Mouse (Mus musculus): ENCODE results near the gene Kat6b. TPM values are rescaled to one million over a fixed set of nuclear protein-coding genes. Genes with fewer than 3 reads are reported as not detected.
A peak's percentile ranks its signal among the peaks of the same experiment; 100 is the strongest.

Kat6b gene
- polyA plus RNA-seq, 1 experiment from 2014 or later, result 7.2 TPM

DNA sequence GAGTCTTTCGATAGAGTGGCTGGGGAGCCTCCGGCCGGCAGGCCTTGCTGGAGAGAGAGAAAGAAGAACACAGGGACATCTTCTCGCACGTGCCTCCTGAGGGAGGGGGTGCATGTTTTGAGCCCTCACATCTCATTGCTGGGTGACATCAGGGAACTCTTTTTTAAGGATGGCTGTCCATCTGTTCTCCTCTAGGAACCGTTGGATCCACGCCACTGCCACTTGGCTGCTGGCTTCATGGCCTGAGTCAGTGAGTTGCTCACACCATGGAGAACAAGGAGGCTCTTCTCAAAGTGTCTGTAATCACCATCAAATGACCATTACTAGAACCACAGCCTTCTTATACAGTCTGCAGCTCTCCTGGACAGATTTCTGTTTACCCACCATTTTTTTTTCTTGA, 108.4 kb downstream of the Kat6b start:
- Histone ChIP-seq H3K4me2 (ENCODE audit: low read length) (no peak overlapping the region), H3K4me1 (replicated peaks; ENCODE audit: insufficient read depth, low read length) (peaks cover 25% of the 10 kb centered on the region), H3K27me3 (ENCODE audit: insufficient read depth, low read length) (no peaks in the 10 kb centered on the region), H3K36me3 (ENCODE audit: insufficient read depth, low read length) (no peaks in the 10 kb centered on the region), H3K27ac (no peak overlapping the region), H3K9me3 (replicated peaks; ENCODE audit: low read length) (no peaks in the 10 kb centered on the region), H3K9ac (ENCODE audit: low read depth, low read length) (no peak overlapping the region), H3K4me3 (replicated peaks; ENCODE audit: low read depth, low read length) (no peak overlapping the region)
- WGBS, result 89% methylated on average over 7 of the region's 7 CpGs
- ATAC-seq (replicated peaks; ENCODE audit: low FRiP score, low read depth) (no peak), DNase-seq (ENCODE audit: low spot score) (no peak)
- TF ChIP-seq CTCF (IDR thresholded peaks at IDR 0.05; ENCODE audit: low read depth), result no peak

DNA sequence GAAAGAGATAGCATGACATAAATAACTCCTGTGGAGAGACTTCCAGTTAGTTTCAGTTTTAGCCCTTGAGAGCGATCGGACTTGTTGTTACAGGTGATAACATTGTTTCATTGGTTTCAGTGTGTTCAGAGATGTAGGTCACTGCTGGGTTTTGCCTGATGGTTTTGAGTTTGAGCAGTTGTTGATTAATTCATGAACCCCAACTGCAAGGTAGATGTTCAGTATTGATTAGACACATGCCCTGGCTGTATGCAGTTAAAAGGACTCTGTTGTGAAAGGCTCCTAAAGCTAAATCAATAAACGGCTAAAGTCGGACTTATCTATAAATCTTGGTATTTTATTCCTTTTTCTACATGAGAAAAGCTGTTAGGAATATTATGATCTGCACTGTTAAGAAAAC, 109.0 kb downstream of the Kat6b start:
- no peak overlapping the region for H3K27ac ChIP-seq
- H3K4me1 ChIP-seq (replicated peaks; ENCODE audit: insufficient read depth, low read length), result peaks cover 20% of the 10 kb centered on the region
- no peak overlapping the region for H3K4me2 ChIP-seq (ENCODE audit: low read length)
- H3K36me3 ChIP-seq (ENCODE audit: insufficient read depth, low read length), result no peaks in the 10 kb centered on the region
- no peak for ATAC-seq (replicated peaks; ENCODE audit: low FRiP score, low read depth)
- 79% methylated on average over 4 of the region's 4 CpGs for WGBS
- TF ChIP-seq CTCF (IDR thresholded peaks at IDR 0.05; ENCODE audit: low read depth), result no peak
- H3K9me3 ChIP-seq (replicated peaks; ENCODE audit: low read length), result no peaks in the 10 kb centered on the region
- no peaks in the 10 kb centered on the region for H3K27me3 ChIP-seq (ENCODE audit: insufficient read depth, low read length)
- no peak overlapping the region for H3K9ac ChIP-seq (ENCODE audit: low read depth, low read length)
- no peak overlapping the region for H3K4me3 ChIP-seq (replicated peaks; ENCODE audit: low read depth, low read length)
- DNase-seq (ENCODE audit: low spot score), result no peak

DNA sequence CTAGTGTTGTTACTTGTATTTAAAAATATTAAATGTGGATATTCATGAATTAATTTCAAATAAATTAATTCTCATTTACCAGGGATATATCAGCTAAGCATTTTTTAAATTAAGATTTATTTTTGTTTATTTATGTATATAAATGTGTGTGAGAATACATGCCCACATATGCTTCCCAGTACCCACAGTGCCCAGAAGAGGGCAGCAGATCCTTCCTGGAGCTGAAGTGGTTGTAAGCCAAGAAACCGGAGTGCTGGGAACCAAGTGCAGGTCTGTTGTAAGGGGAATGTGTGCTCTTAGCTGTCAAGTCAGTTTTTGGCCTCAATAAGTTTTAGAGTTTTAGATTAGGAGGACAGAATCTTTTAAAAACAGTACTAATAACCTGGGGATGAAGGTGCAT, 110.9 kb downstream of the Kat6b start:
- no peaks in the 10 kb centered on the region for H3K27me3 ChIP-seq (ENCODE audit: insufficient read depth, low read length)
- no peak for DNase-seq (ENCODE audit: low spot score)
- 97% methylated on average over 1 of the region's 1 CpGs for WGBS
- H3K4me2 ChIP-seq (ENCODE audit: low read length), result no peak overlapping the region
- peaks cover 5% of the 10 kb centered on the region; the same call in 1 of the 2 replicates for H3K4me1 ChIP-seq (replicated peaks; ENCODE audit: insufficient read depth, low read length)
- H3K9me3 ChIP-seq (replicated peaks; ENCODE audit: low read length), result no peaks in the 10 kb centered on the region
- peak; percentile 42; the same call in 1 of the 2 replicates for TF ChIP-seq CTCF (IDR thresholded peaks at IDR 0.05; ENCODE audit: low read depth)
- no peak overlapping the region for H3K4me3 ChIP-seq (replicated peaks; ENCODE audit: low read depth, low read length)
- no peak for ATAC-seq (replicated peaks; ENCODE audit: low FRiP score, low read depth)
- no peak overlapping the region for H3K9ac ChIP-seq (ENCODE audit: low read depth, low read length)
- H3K36me3 ChIP-seq (ENCODE audit: insufficient read depth, low read length), result no peaks in the 10 kb centered on the region
- H3K27ac ChIP-seq, result no peak overlapping the region

DNA sequence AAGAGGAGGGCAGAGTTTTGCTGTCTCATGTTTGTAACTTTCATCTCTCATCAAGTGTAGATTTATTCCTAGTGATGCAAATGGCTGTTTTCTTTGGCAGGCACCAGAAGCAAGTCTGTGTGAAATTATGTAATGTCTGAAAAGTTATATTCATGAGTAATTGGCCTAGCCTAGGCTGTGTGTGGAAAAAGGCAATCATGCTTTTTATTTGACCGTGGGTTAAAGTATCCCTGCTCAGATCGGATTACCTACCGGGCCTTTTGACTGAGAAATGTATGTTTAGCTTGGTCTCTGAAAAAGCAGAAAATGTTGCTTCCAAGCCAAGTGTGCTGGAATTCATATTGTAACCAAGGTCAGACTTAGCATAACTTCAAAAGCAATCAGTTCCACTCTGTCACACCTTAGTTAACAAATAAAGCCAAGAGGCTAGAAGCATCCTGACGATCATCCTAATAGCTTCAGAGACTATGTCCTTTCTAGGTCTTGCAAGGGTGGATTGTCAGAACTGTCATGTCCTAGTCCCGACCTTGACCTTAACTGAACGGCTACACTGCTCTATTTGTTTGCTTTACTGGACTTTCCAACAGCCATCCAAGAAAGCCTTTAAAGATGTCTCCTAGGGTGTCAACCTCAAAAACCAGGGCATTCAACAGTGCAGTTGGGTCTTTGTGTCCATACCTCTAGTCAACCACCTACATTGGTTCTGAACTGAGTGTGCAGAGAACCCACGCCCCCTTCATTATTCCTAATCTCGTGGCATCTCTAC, 111.9 kb downstream of the Kat6b start:
- no peak overlapping the region for H3K4me3 ChIP-seq (replicated peaks; ENCODE audit: low read depth, low read length)
- no peak for TF ChIP-seq CTCF (IDR thresholded peaks at IDR 0.05; ENCODE audit: low read depth)
- H3K36me3 ChIP-seq (ENCODE audit: insufficient read depth, low read length), result no peaks in the 10 kb centered on the region
- peak overlapping the region; percentile 36 for H3K27ac ChIP-seq
- peak; percentile 55 for DNase-seq (ENCODE audit: low spot score)
- H3K27me3 ChIP-seq (ENCODE audit: insufficient read depth, low read length), result no peaks in the 10 kb centered on the region
- ATAC-seq (replicated peaks; ENCODE audit: low FRiP score, low read depth), result no peak
- no peak overlapping the region for H3K9ac ChIP-seq (ENCODE audit: low read depth, low read length)
- no peaks in the 10 kb centered on the region for H3K9me3 ChIP-seq (replicated peaks; ENCODE audit: low read length)
- no peaks in the 10 kb centered on the region for H3K4me1 ChIP-seq (replicated peaks; ENCODE audit: insufficient read depth, low read length)
- no peak overlapping the region for H3K4me2 ChIP-seq (ENCODE audit: low read length)
- 54% methylated on average over 8 of the region's 8 CpGs for WGBS

DNA sequence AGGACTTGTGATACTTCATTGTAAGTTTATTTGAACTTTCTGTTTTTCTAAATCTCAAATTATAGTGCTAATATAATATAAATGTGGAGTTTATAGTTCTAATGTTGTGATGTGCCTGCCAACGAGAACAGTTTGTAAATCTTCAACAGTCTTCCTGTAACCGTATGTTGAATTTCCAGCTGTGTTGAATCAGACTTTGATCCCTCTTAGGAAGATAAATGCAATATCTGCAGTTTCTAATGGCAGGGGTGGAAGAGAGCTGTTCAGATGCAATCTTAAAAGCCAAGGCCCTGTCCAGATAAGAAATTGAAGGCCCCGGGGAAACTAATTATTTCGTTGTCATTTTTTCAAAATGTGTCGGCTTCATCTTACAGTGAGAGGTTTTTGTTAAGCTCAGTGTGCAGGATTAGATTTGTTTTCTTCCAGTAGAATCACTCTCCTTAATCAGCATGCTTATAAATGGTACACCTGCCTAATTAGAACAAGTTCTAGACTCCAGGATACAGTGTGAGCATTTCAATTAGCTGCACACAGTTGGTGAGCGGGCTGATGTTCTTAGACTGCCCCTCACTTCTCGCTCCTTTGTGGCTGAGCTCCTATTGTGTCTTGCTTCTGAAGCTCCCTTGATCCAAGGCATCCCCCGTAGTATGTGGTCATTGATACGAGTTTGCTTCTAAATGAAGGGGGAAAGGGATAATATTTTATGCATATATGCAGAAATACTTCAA, 118.4 kb downstream of the Kat6b start:
- no peak overlapping the region for H3K9ac ChIP-seq (ENCODE audit: low read depth, low read length)
- no peaks in the 10 kb centered on the region for H3K27me3 ChIP-seq (ENCODE audit: insufficient read depth, low read length)
- H3K4me2 ChIP-seq (ENCODE audit: low read length), result no peak overlapping the region
- DNase-seq (ENCODE audit: low spot score), result peak; percentile 71
- H3K4me3 ChIP-seq (replicated peaks; ENCODE audit: low read depth, low read length), result no peak overlapping the region
- H3K4me1 ChIP-seq (replicated peaks; ENCODE audit: insufficient read depth, low read length), result no peaks in the 10 kb centered on the region
- TF ChIP-seq CTCF (IDR thresholded peaks at IDR 0.05; ENCODE audit: low read depth), result no peak
- ATAC-seq (replicated peaks; ENCODE audit: low FRiP score, low read depth), result no peak
- no peak overlapping the region for H3K27ac ChIP-seq
- H3K9me3 ChIP-seq (replicated peaks; ENCODE audit: low read length), result no peaks in the 10 kb centered on the region
- 46% methylated on average over 9 of the region's 9 CpGs for WGBS
- no peaks in the 10 kb centered on the region for H3K36me3 ChIP-seq (ENCODE audit: insufficient read depth, low read length)

DNA sequence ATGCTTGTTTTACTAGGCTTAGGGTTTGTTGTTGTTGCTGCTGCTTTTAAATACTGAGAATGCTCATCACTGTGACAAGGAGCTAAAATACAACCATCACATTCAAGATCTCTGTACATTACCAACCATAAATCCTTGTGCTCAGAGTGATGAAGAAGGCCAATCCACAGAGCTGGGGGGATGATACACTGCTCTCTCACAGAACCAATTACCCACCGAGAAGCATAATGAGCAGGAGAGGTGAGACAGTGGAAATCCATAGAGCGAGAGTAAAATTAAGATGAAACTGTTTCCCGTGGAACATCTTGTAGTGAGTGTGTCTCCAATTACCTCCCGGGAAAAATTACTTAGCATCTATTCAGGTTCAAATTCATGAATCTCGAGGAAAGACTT, 118.9 kb downstream of the Kat6b start:
- no peak for ATAC-seq (replicated peaks; ENCODE audit: low FRiP score, low read depth)
- no peaks in the 10 kb centered on the region for H3K36me3 ChIP-seq (ENCODE audit: insufficient read depth, low read length)
- H3K4me1 ChIP-seq (replicated peaks; ENCODE audit: insufficient read depth, low read length), result no peaks in the 10 kb centered on the region
- no peaks in the 10 kb centered on the region for H3K27me3 ChIP-seq (ENCODE audit: insufficient read depth, low read length)
- H3K9ac ChIP-seq (ENCODE audit: low read depth, low read length), result no peak overlapping the region
- no peak overlapping the region for H3K27ac ChIP-seq
- H3K4me2 ChIP-seq (ENCODE audit: low read length), result no peak overlapping the region
- no peaks in the 10 kb centered on the region for H3K9me3 ChIP-seq (replicated peaks; ENCODE audit: low read length)
- H3K4me3 ChIP-seq (replicated peaks; ENCODE audit: low read depth, low read length), result no peak overlapping the region
- no peak for DNase-seq (ENCODE audit: low spot score)
- WGBS, result 44% methylated on average over 5 of the region's 5 CpGs
- no peak for TF ChIP-seq CTCF (IDR thresholded peaks at IDR 0.05; ENCODE audit: low read depth)

Data from kidney, postnatal 0 days (tissue).